Mouse (Mus musculus): ENCODE measurements around the gene Tmem260. TPM values are rescaled to one million over a fixed set of nuclear protein-coding genes. Genes with fewer than 3 reads are reported as not detected.

Gene Tmem260
- total and polyA plus RNA-seq, 3 experiments, result 3.7 to 24.2 (median 16.0) TPM

- DNase-seq (ENCODE audit: low spot score) (no peak), ATAC-seq (ENCODE audit: extremely low read depth, insufficient number of reproducible peaks, low FRiP score, poor library complexity, severe bottlenecking) (no peak)
- no peaks in the 10 kb centered on the region for H3K4me1 ChIP-seq (ENCODE audit: insufficient read depth, low read depth, low read length)
- H3K27me3 ChIP-seq (ENCODE audit: insufficient read depth, low read length), result peaks cover 3% of the 10 kb centered on the region; the same call in 1 of the 2 replicates
- no peak overlapping the region for H3K4me3 ChIP-seq (ENCODE audit: low read depth, low read length)
- H3K36me3 ChIP-seq (replicated peaks), result peaks cover 9% of the 10 kb centered on the region
- no peak for TF ChIP-seq GATA1 (IDR thresholded peaks at IDR 0.05; ENCODE audit: borderline replicate concordance, low read length)
- no peak for TF ChIP-seq TAL1 (conservative IDR thresholded peaks at IDR 0.05; ENCODE audit: low read depth, low read length)
- TF ChIP-seq GATA2 (IDR thresholded peaks at IDR 0.05; ENCODE audit: borderline replicate concordance, low read depth, low read length), result no peak
- TF ChIP-seq CTCF (IDR thresholded peaks at IDR 0.05; ENCODE audit: low read depth, low read length), result no peak
- TF ChIP-seq POLR2AphosphoS5 (IDR thresholded peaks at IDR 0.05; ENCODE audit: insufficient replicate concordance, low read depth, low read length), result no peak
- H3K9me3 ChIP-seq (replicated peaks), result no peaks in the 10 kb centered on the region
Measured at GRCm38 (mm10) chr14:48503691-48504565, 58.0 kb downstream of the Tmem260 start.

GRCm38 (mm10) chr14:48504566-48504950, 58.6 kb downstream of the Tmem260 start:
- ATAC-seq (ENCODE audit: extremely low read depth, insufficient number of reproducible peaks, low FRiP score, poor library complexity, severe bottlenecking), result no peak
- peaks cover 10% of the 10 kb centered on the region for H3K36me3 ChIP-seq (replicated peaks)
- no peak for DNase-seq (ENCODE audit: low spot score)
- H3K27me3 ChIP-seq (ENCODE audit: insufficient read depth, low read length), result peaks cover 3% of the 10 kb centered on the region; the same call in 1 of the 2 replicates
- H3K9me3 ChIP-seq (replicated peaks), result no peaks in the 10 kb centered on the region
- TF ChIP-seq GATA2 (IDR thresholded peaks at IDR 0.05; ENCODE audit: borderline replicate concordance, low read depth, low read length), result no peak
- TF ChIP-seq TAL1 (conservative IDR thresholded peaks at IDR 0.05; ENCODE audit: low read depth, low read length), result no peak
- TF ChIP-seq GATA1 (IDR thresholded peaks at IDR 0.05; ENCODE audit: borderline replicate concordance, low read length), result no peak
- TF ChIP-seq CTCF (IDR thresholded peaks at IDR 0.05; ENCODE audit: low read depth, low read length), result no peak
- TF ChIP-seq POLR2AphosphoS5 (IDR thresholded peaks at IDR 0.05; ENCODE audit: insufficient replicate concordance, low read depth, low read length), result no peak
- no peak overlapping the region for H3K4me3 ChIP-seq (ENCODE audit: low read depth, low read length)
- H3K4me1 ChIP-seq (ENCODE audit: insufficient read depth, low read depth, low read length), result no peaks in the 10 kb centered on the region

GRCm38 (mm10) chr14:48505606-48506005, 59.7 kb downstream of the Tmem260 start:
- TF ChIP-seq GATA2 (IDR thresholded peaks at IDR 0.05; ENCODE audit: borderline replicate concordance, low read depth, low read length), result no peak
- TF ChIP-seq CTCF (IDR thresholded peaks at IDR 0.05; ENCODE audit: low read depth, low read length), result no peak
- no peak for TF ChIP-seq GATA1 (IDR thresholded peaks at IDR 0.05; ENCODE audit: borderline replicate concordance, low read length)
- no peak for TF ChIP-seq POLR2AphosphoS5 (IDR thresholded peaks at IDR 0.05; ENCODE audit: insufficient replicate concordance, low read depth, low read length)
- TF ChIP-seq TAL1 (conservative IDR thresholded peaks at IDR 0.05; ENCODE audit: low read depth, low read length), result no peak
- H3K27me3 ChIP-seq (ENCODE audit: insufficient read depth, low read length), result peaks cover 3% of the 10 kb centered on the region; the same call in 1 of the 2 replicates
- no peak for ATAC-seq (ENCODE audit: extremely low read depth, insufficient number of reproducible peaks, low FRiP score, poor library complexity, severe bottlenecking)
- H3K36me3 ChIP-seq (replicated peaks), result peaks cover 12% of the 10 kb centered on the region
- DNase-seq (ENCODE audit: low spot score), result no peak
- no peaks in the 10 kb centered on the region for H3K9me3 ChIP-seq (replicated peaks)
- no peak overlapping the region for H3K4me3 ChIP-seq (ENCODE audit: low read depth, low read length)
- H3K4me1 ChIP-seq (ENCODE audit: insufficient read depth, low read depth, low read length), result peaks cover 5% of the 10 kb centered on the region

DNA sequence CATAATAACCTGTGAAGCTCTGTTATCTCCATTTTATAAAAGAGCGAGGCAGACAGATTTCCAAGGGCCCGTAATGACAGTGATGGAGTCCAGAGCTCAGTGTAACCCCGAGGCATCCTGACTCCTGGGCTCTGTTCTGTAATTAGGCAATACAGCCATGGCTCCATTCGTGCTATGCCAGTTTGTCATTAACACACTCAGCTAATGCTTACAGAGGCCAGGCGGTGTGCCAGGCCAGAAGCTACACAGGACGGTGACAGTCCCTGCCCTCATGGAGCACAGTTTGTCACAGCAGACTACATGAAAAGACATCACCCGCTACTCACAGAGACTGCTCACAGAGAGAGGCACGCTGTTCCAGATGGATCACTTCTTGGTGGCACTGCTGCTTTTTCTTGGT, 61.5 kb downstream of the Tmem260 start:
- Histone ChIP-seq H3K27me3 (ENCODE audit: insufficient read depth, low read length) (peaks cover 3% of the 10 kb centered on the region; the same call in 1 of the 2 replicates), H3K9me3 (replicated peaks) (no peaks in the 10 kb centered on the region), H3K4me3 (ENCODE audit: low read depth, low read length) (no peak overlapping the region), H3K36me3 (replicated peaks) (peaks cover 12% of the 10 kb centered on the region), H3K4me1 (ENCODE audit: insufficient read depth, low read depth, low read length) (peaks cover 6% of the 10 kb centered on the region)
- ATAC-seq (ENCODE audit: extremely low read depth, insufficient number of reproducible peaks, low FRiP score, poor library complexity, severe bottlenecking) (no peak), DNase-seq (ENCODE audit: low spot score) (no peak)
- no peak for TF ChIP-seq POLR2AphosphoS5 (IDR thresholded peaks at IDR 0.05; ENCODE audit: insufficient replicate concordance, low read depth, low read length)
- TF ChIP-seq GATA1 (IDR thresholded peaks at IDR 0.05; ENCODE audit: borderline replicate concordance, low read length), result no peak
- TF ChIP-seq GATA2 (IDR thresholded peaks at IDR 0.05; ENCODE audit: borderline replicate concordance, low read depth, low read length), result no peak
- TF ChIP-seq CTCF (IDR thresholded peaks at IDR 0.05; ENCODE audit: low read depth, low read length), result no peak
- TF ChIP-seq TAL1 (conservative IDR thresholded peaks at IDR 0.05; ENCODE audit: low read depth, low read length), result no peak

- Histone ChIP-seq H3K27me3 (ENCODE audit: insufficient read depth, low read length) (peaks cover 3% of the 10 kb centered on the region; the same call in 1 of the 2 replicates), H3K4me1 (ENCODE audit: insufficient read depth, low read depth, low read length) (peaks cover 6% of the 10 kb centered on the region), H3K9me3 (replicated peaks) (no peaks in the 10 kb centered on the region), H3K4me3 (ENCODE audit: low read depth, low read length) (no peak overlapping the region), H3K36me3 (replicated peaks) (peaks cover 12% of the 10 kb centered on the region)
- TF ChIP-seq TAL1 (conservative IDR thresholded peaks at IDR 0.05; ENCODE audit: low read depth, low read length) (no peak), POLR2AphosphoS5 (IDR thresholded peaks at IDR 0.05; ENCODE audit: insufficient replicate concordance, low read depth, low read length) (no peak), CTCF (IDR thresholded peaks at IDR 0.05; ENCODE audit: low read depth, low read length) (no peak), GATA1 (IDR thresholded peaks at IDR 0.05; ENCODE audit: borderline replicate concordance, low read length) (no peak)
- ATAC-seq (ENCODE audit: extremely low read depth, insufficient number of reproducible peaks, low FRiP score, poor library complexity, severe bottlenecking) (no peak), DNase-seq (ENCODE audit: low spot score) (no peak)
Measured at GRCm38 (mm10) chr14:48509131-48509530, 63.2 kb downstream of the Tmem260 start.

DNA sequence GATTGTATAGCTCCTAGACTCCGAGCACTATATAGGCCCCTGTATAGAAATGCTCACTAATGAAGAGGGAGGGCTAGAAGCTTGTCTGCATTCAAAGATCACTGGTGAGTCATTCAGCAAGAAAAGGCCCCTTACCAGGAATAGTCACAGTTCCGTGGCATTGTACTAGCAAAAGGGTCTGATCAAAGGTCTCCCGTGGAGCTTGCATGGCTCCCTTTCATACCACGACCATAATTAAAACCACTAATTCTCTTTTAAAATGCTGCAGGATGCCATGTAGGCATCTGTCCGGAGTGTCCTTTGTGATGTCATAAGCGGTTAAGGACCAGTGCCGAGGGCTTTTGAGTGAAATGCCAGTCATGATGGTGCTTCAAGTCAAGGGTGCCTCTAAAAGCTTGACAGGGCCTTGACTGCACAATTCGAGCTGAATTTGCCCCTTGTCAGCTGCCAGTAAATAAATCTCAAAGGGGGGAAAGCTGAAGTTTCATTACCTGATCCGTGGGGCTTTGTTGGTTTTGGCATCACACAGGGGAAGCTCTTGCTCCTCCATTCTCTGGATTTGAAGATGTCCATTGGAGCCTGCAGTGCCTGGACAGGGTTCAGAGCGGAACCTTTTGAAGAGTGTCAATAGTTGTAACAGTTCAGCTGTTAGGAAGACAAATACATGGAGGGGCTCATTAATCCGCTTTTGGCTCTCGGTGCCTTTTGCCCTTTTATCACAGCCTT, 67.3 kb downstream of the Tmem260 start:
- Histone ChIP-seq H3K27me3 (ENCODE audit: insufficient read depth, low read length) (peaks cover 3% of the 10 kb centered on the region; the same call in 1 of the 2 replicates), H3K9me3 (replicated peaks) (no peaks in the 10 kb centered on the region), H3K4me1 (ENCODE audit: insufficient read depth, low read depth, low read length) (peaks cover 8% of the 10 kb centered on the region), H3K4me3 (ENCODE audit: low read depth, low read length) (no peak overlapping the region), H3K36me3 (replicated peaks) (peaks cover 5% of the 10 kb centered on the region)
- TF ChIP-seq CTCF (IDR thresholded peaks at IDR 0.05; ENCODE audit: low read depth, low read length), result no peak
- TF ChIP-seq TAL1 (conservative IDR thresholded peaks at IDR 0.05; ENCODE audit: low read depth, low read length), result no peak
- TF ChIP-seq GATA2 (IDR thresholded peaks at IDR 0.05; ENCODE audit: borderline replicate concordance, low read depth, low read length), result no peak
- TF ChIP-seq GATA1 (IDR thresholded peaks at IDR 0.05; ENCODE audit: borderline replicate concordance, low read length), result no peak
- TF ChIP-seq POLR2AphosphoS5 (IDR thresholded peaks at IDR 0.05; ENCODE audit: insufficient replicate concordance, low read depth, low read length), result no peak
- DNase-seq (ENCODE audit: low spot score) (no peak), ATAC-seq (ENCODE audit: extremely low read depth, insufficient number of reproducible peaks, low FRiP score, poor library complexity, severe bottlenecking) (no peak)

Data from G1E (cell line).